Mouse (Mus musculus) CH12.LX (cell line): ENCODE results near the gene Gm18596. TPM values are rescaled to one million over a fixed set of nuclear protein-coding genes. Genes with fewer than 3 reads are reported as not detected.

Source experiments
- DNase-seq: peaks from one replicate; pipeline ENCODE4 v3.0.0-alpha.2; 2013; ENCODE audit errors: extremely low read depth
- H3K27ac ChIP-seq: 2 replicates; pipeline ENCODE4 v1.5.1; 2012; ENCODE audit warnings: low read depth, mild to moderate bottlenecking, control low read depth, moderate library complexity; ENCODE audit not compliant: insufficient read depth
- H3K27me3 ChIP-seq: replicated peaks from 2 replicates; pipeline ENCODE3; 2012; ENCODE audit warnings: inconsistent platforms
- H3K36me3 ChIP-seq, 2 experiments: replicated peaks in 1 of 2; 2 replicates each; pipeline versions ENCODE3 to v1.6.1; 2012; ENCODE audit warnings: inconsistent platforms in 1 of 2, low read length in 1 of 2, mild to moderate bottlenecking in 1 of 2, mixed read lengths in 1 of 2, moderate library complexity in 1 of 2; ENCODE audit not compliant: control insufficient read depth in 1 of 2, insufficient read depth in 1 of 2
- H3K4me1 ChIP-seq, 2 experiments: 2 replicates each; pipeline ENCODE4 v1.6.1; 2012; ENCODE audit warnings: inconsistent platforms in 1 of 2, moderate library complexity in 1 of 2; ENCODE audit not compliant: insufficient read depth in 2 of 2, control insufficient read depth in 1 of 2
- H3K4me2 ChIP-seq: 2 replicates; pipeline ENCODE4 v1.6.1; 2012; ENCODE audit warnings: low read depth, mild to moderate bottlenecking, control low read depth; ENCODE audit not compliant: poor library complexity, insufficient read depth, severe bottlenecking
- H3K4me3 ChIP-seq, 3 experiments: fragments of 150-350 bp in 1 of 3; sonication (generic) in 1 of 3; replicated peaks in 1 of 3; 2 replicates each; pipeline versions ENCODE3 to v1.5.1; 2011 to 2012; ENCODE audit warnings: low read depth in 2 of 3, low read length in 2 of 3, mild to moderate bottlenecking in 2 of 3, moderate library complexity in 2 of 3, control low read depth in 1 of 3, improper control_type of control experiment in 1 of 3, inconsistent platforms in 1 of 3, mixed read lengths in 1 of 3; ENCODE audit not compliant: poor library complexity in 1 of 3
- H3K79me2 ChIP-seq: replicated peaks from 2 replicates; pipeline ENCODE4 v1.6.1; 2012; ENCODE audit warnings: mild to moderate bottlenecking, moderate library complexity; ENCODE audit not compliant: control insufficient read depth, poor library complexity, insufficient read depth, severe bottlenecking; ENCODE audit errors: extremely low read depth
- H3K9ac ChIP-seq: 2 replicates; pipeline ENCODE4 v1.6.1; 2012; ENCODE audit warnings: low read depth, mild to moderate bottlenecking, control low read depth, moderate library complexity; ENCODE audit not compliant: insufficient read depth
- H3K9me3 ChIP-seq: replicated peaks from 2 replicates; pipeline ENCODE3; 2012; ENCODE audit warnings: low read length, inconsistent platforms, mixed read lengths
- BHLHE40 ChIP-seq: IDR thresholded peaks from 2 replicates; pipeline ENCODE4 v1.6.1; 2011; ENCODE audit warnings: mild to moderate bottlenecking, low read depth, low read length, improper control_type of control experiment
- CHD2 ChIP-seq: IDR thresholded peaks from 2 replicates; pipeline ENCODE4 v1.6.1; 2011; ENCODE audit warnings: low read length, improper control_type of control experiment
- CTCF ChIP-seq, 2 experiments: IDR thresholded peaks in 1 of 2; conservative IDR thresholded peaks in 1 of 2; 2 replicates each; pipeline ENCODE4 v1.5.1; 2011 to 2012; ENCODE audit warnings: low read depth in 2 of 2, low read length in 2 of 2, improper control_type of control experiment in 1 of 2, inconsistent platforms in 1 of 2, mild to moderate bottlenecking in 1 of 2, moderate library complexity in 1 of 2
- ELF1 ChIP-seq: IDR thresholded peaks from 2 replicates; pipeline ENCODE4 v1.6.1; 2014; ENCODE audit warnings: low read depth, mild to moderate bottlenecking, inconsistent platforms, low read length, improper control_type of control experiment
- JUN ChIP-seq: IDR thresholded peaks from 2 replicates; pipeline ENCODE4 v1.6.1; 2011; ENCODE audit warnings: low read depth, mild to moderate bottlenecking, low read length, improper control_type of control experiment, moderate library complexity; ENCODE audit not compliant: insufficient read depth
- NRF1 ChIP-seq: IDR thresholded peaks from 2 replicates; pipeline ENCODE4 v1.6.1; 2014; ENCODE audit warnings: low read depth, mild to moderate bottlenecking, inconsistent platforms, low read length, improper control_type of control experiment, moderate library complexity
- RAD21 ChIP-seq: IDR thresholded peaks from 2 replicates; pipeline ENCODE4 v1.6.1; 2011; ENCODE audit warnings: low read depth, mild to moderate bottlenecking, low read length, improper control_type of control experiment, moderate library complexity
- RCOR1 ChIP-seq: conservative IDR thresholded peaks from 2 replicates; pipeline ENCODE4 v1.6.1; 2012; ENCODE audit warnings: low read depth, mild to moderate bottlenecking, inconsistent platforms, low read length, improper control_type of control experiment
- SIN3A ChIP-seq: IDR thresholded peaks from 2 replicates; pipeline ENCODE4 v1.6.1; 2012; ENCODE audit warnings: low read length, improper control_type of control experiment, inconsistent platforms
- SMC3 ChIP-seq: IDR thresholded peaks from 2 replicates; pipeline ENCODE4 v1.6.1; 2011; ENCODE audit warnings: low read depth, low read length, improper control_type of control experiment
- UBTF ChIP-seq: IDR thresholded peaks from 2 replicates; pipeline ENCODE4 v1.6.1; 2012; ENCODE audit warnings: low read depth, mild to moderate bottlenecking, inconsistent platforms, low read length, improper control_type of control experiment, moderate library complexity
- USF1 ChIP-seq: IDR thresholded peaks from 2 replicates; pipeline ENCODE4 v1.6.1; 2014; ENCODE audit warnings: low read depth, mild to moderate bottlenecking, inconsistent platforms, low read length, improper control_type of control experiment
- ZC3H11A ChIP-seq: IDR thresholded peaks from 2 replicates; pipeline ENCODE4 v1.6.1; 2012; ENCODE audit warnings: low read depth, mild to moderate bottlenecking, inconsistent platforms, low read length, improper control_type of control experiment
- ZMIZ1 ChIP-seq: IDR thresholded peaks from 2 replicates; pipeline ENCODE4 v1.6.1; 2012; ENCODE audit warnings: low read depth, mild to moderate bottlenecking, inconsistent platforms, low read length, improper control_type of control experiment
- dilution Hi-C: fragments of 300-500 bp; cut with MboI; formaldehyde crosslinking; loops from 2 replicates; pipeline ENCODE4 v1.14.3; 2020; ENCODE audit warnings: low sequenced_read_pairs; ENCODE audit not compliant: extremely low pct_unique_long_range_greater_than_20kb, extremely low pct_ligation_motif_present
- in situ Hi-C: fragments of 300-500 bp; cut with MboI; formaldehyde crosslinking; loops from 3 replicates; pipeline ENCODE4 v1.14.3; 2019; ENCODE audit warnings: low sequenced_read_pairs, low pct_ligation_motif_present, low pct_unique_long_range_greater_than_20kb, mixed read lengths
- polyA plus RNA-seq: library from polyadenylated mRNA; unstranded; fragments of >175 nt; gene quantifications from 2 replicates; pipeline ENCODE4 v1.2.1, GENCODE M21; 2012; ENCODE audit warnings: low read depth; ENCODE audit not compliant: insufficient read length
- total RNA-seq, 2 experiments: library from RNA; depleted of rRNA; stranded (reverse); fragments of 300-350 nt in 1 of 2; fragments of >200 nt in 1 of 2; gene quantifications; 2 replicates each; pipeline ENCODE4 v1.2.3; 2012 to 2014

Gene Gm18596
- total and polyA plus RNA-seq, 3 experiments = not detected

- dilution Hi-C loops (no loop called here), in situ Hi-C loops (no loop called here)
- no peak overlapping the region for H3K4me2 ChIP-seq
- H3K27ac ChIP-seq = no peak overlapping the region
- no peaks in the 10 kb centered on the region for H3K36me3 ChIP-seq
- TF ChIP-seq CTCF (conservative IDR thresholded peaks at IDR 0.05 in 1 of 2, IDR thresholded peaks at IDR 0.05 in 1 of 2; ENCODE audit: low read depth in 2 of 2, low read length in 2 of 2) (peak in 1 of 2 experiments; percentile 35; a peak in 2 of 4 replicates), SMC3 (0 out of 2 replicates have a peak, but pooled peaks have one; percentile 8), SIN3A (no peak)
- no peak for DNase-seq
- peaks cover 22% of the 10 kb centered on the region for H3K9me3 ChIP-seq
- H3K9ac ChIP-seq = no peak overlapping the region
- H3K4me1 ChIP-seq = no peaks in the 10 kb centered on the region
- H3K4me3 ChIP-seq = no peak overlapping the region
- H3K79me2 ChIP-seq = no peaks in the 10 kb centered on the region
- peaks cover 63% of the 10 kb centered on the region for H3K27me3 ChIP-seq
These were observed 32.6 kb downstream of the Gm18596 start for GRCm38 (mm10) chr10:77709831-77710230.

- in situ Hi-C loops (no loop called here), dilution Hi-C loops (no loop called here)
- Histone ChIP-seq H3K4me3 (no peak within 1 kb of the TSS), H3K4me1 (no peaks in the 10 kb centered on the region), H3K27ac (no peak within 1 kb of the TSS), H3K36me3 (no peaks in the 10 kb centered on the region), H3K79me2 (no peaks in the 10 kb centered on the region), H3K4me2 (no peak within 1 kb of the TSS), H3K27me3 (peaks cover 74% of the 10 kb centered on the region), H3K9me3 (peaks cover 34% of the 10 kb centered on the region), H3K9ac (no peak within 1 kb of the TSS)
- no peak for DNase-seq
- TF ChIP-seq BHLHE40 (no peak), UBTF (no peak), RAD21 (no peak)
These were observed 36.1 kb downstream of the Gm18596 start, which contains the start of gene Gm10272 for GRCm38 (mm10) chr10:77706326-77706725. TSS of gene Gm10272 (plus strand) at chr10:77706626.

- no peak for DNase-seq
- Histone ChIP-seq H3K4me2 (no peak within 1 kb of the TSS), H3K4me1 (no peaks in the 10 kb centered on the region), H3K9ac (no peak within 1 kb of the TSS), H3K4me3 (no peak within 1 kb of the TSS), H3K27me3 (peaks cover 74% of the 10 kb centered on the region), H3K36me3 (no peaks in the 10 kb centered on the region), H3K9me3 (peaks cover 17% of the 10 kb centered on the region), H3K79me2 (no peaks in the 10 kb centered on the region)
- dilution Hi-C loops = no loop called here
- in situ Hi-C loops = no loop called here
- TF ChIP-seq NRF1 (no peak), JUN (no peak), USF1 (no peak), BHLHE40 (no peak), CHD2 (no peak), ELF1 (no peak), RCOR1 (no peak), ZMIZ1 (no peak), ZC3H11A (no peak), RAD21 (no peak), CTCF (conservative IDR thresholded peaks at IDR 0.05 in 1 of 2, IDR thresholded peaks at IDR 0.05 in 1 of 2; ENCODE audit: low read depth in 2 of 2, low read length in 2 of 2) (no peak)
- TF ChIP-seq, all 38 proteins: peak for 0
- H3K27ac ChIP-seq = no peak within 1 kb of the TSS
These were observed 45.3 kb downstream of the Gm18596 start, which contains the start of gene Gm9508 for GRCm38 (mm10) chr10:77697133-77697532. TSS of gene Gm9508 (minus strand) at chr10:77697233.

Other genes starting within 250 kb of the Gm18596 start
Only the 20 nearest of the 32 such genes appear.
- gene Tspear, start 56.1 kb downstream of the Gm18596 start, total RNA-seq (2012; rRNA removed) = 0.17 and 0.42 TPM in 2 replicates
- gene Tspear, start 56.1 kb downstream of the Gm18596 start, total RNA-seq (2014; rRNA removed) = 0.09 TPM in 1 of 2 replicates, not detected in the other
- 0.11 TPM in 1 of 2 replicates, not detected in the other for gene Tspear, start 56.1 kb downstream of the Gm18596 start, polyA plus RNA-seq
- gene Gm19402, start 51.9 kb downstream of the Gm18596 start, total RNA-seq (2012; rRNA removed) = not detected in 2 replicates
- not detected in 2 replicates for gene Gm19402, start 51.9 kb downstream of the Gm18596 start, total RNA-seq (2014; rRNA removed)
- not detected in 2 replicates for gene Gm19402, start 51.9 kb downstream of the Gm18596 start, polyA plus RNA-seq
- gene Gm9508, start 45.4 kb downstream of the Gm18596 start, total RNA-seq (2012; rRNA removed) = not detected in 2 replicates
- not detected in 2 replicates for gene Gm9508, start 45.4 kb downstream of the Gm18596 start, total RNA-seq (2014; rRNA removed)
- gene Gm9508, start 45.4 kb downstream of the Gm18596 start, polyA plus RNA-seq = not detected in 2 replicates
- gene Gm10272, start 36.0 kb downstream of the Gm18596 start, total RNA-seq (2012; rRNA removed) = not detected in 2 replicates
- not detected in 2 replicates for gene Gm10272, start 36.0 kb downstream of the Gm18596 start, total RNA-seq (2014; rRNA removed)
- gene Gm10272, start 36.0 kb downstream of the Gm18596 start, polyA plus RNA-seq = not detected in 2 replicates
- gene Gm10024, start 31.2 kb downstream of the Gm18596 start, total RNA-seq (2012; rRNA removed) = not detected in 2 replicates
- not detected in 2 replicates for gene Gm10024, start 31.2 kb downstream of the Gm18596 start, total RNA-seq (2014; rRNA removed)
- gene Gm10024, start 31.2 kb downstream of the Gm18596 start, polyA plus RNA-seq = not detected in 2 replicates
- not detected in 2 replicates for gene Gm10142, start 26.8 kb downstream of the Gm18596 start, total RNA-seq (2012; rRNA removed)
- gene Gm10142, start 26.8 kb downstream of the Gm18596 start, total RNA-seq (2014; rRNA removed) = not detected in 2 replicates
- not detected in 2 replicates for gene Gm10142, start 26.8 kb downstream of the Gm18596 start, polyA plus RNA-seq
- gene Krtap12-1, start 22.0 kb downstream of the Gm18596 start, total RNA-seq (2012; rRNA removed) = not detected in 2 replicates
- not detected in 2 replicates for gene Krtap12-1, start 22.0 kb downstream of the Gm18596 start, total RNA-seq (2014; rRNA removed)
- gene Krtap12-1, start 22.0 kb downstream of the Gm18596 start, polyA plus RNA-seq = not detected in 2 replicates
- not detected in 2 replicates for gene Gm10100, start 16.2 kb downstream of the Gm18596 start, total RNA-seq (2012; rRNA removed)
- gene Gm10100, start 16.2 kb downstream of the Gm18596 start, total RNA-seq (2014; rRNA removed) = not detected in 2 replicates
- gene Gm10100, start 16.2 kb downstream of the Gm18596 start, polyA plus RNA-seq = not detected in 2 replicates
- not detected in 2 replicates for gene Gm9736, start 8.7 kb upstream of the Gm18596 start, total RNA-seq (2012; rRNA removed)
- not detected in 2 replicates for gene Gm9736, start 8.7 kb upstream of the Gm18596 start, total RNA-seq (2014; rRNA removed)
- not detected in 2 replicates for gene Gm9736, start 8.7 kb upstream of the Gm18596 start, polyA plus RNA-seq
- not detected in 2 replicates for gene Gm3233, start 17.0 kb upstream of the Gm18596 start, total RNA-seq (2012; rRNA removed)
- not detected in 2 replicates for gene Gm3233, start 17.0 kb upstream of the Gm18596 start, total RNA-seq (2014; rRNA removed)
- gene Gm3233, start 17.0 kb upstream of the Gm18596 start, polyA plus RNA-seq = not detected in 2 replicates
- gene Gm3238, start 28.7 kb upstream of the Gm18596 start, total RNA-seq (2012; rRNA removed) = not detected in 2 replicates
- not detected in 2 replicates for gene Gm3238, start 28.7 kb upstream of the Gm18596 start, total RNA-seq (2014; rRNA removed)
- gene Gm3238, start 28.7 kb upstream of the Gm18596 start, polyA plus RNA-seq = not detected in 2 replicates
- not detected in 2 replicates for gene Gm7138, start 34.3 kb upstream of the Gm18596 start, total RNA-seq (2012; rRNA removed)
- gene Gm7138, start 34.3 kb upstream of the Gm18596 start, total RNA-seq (2014; rRNA removed) = not detected in 2 replicates
- not detected in 2 replicates for gene Gm7138, start 34.3 kb upstream of the Gm18596 start, polyA plus RNA-seq
- gene Gm3250, start 39.9 kb upstream of the Gm18596 start, total RNA-seq (2012; rRNA removed) = not detected in 2 replicates
- gene Gm3250, start 39.9 kb upstream of the Gm18596 start, total RNA-seq (2014; rRNA removed) = not detected in 2 replicates
- gene Gm3250, start 39.9 kb upstream of the Gm18596 start, polyA plus RNA-seq = not detected in 2 replicates
- gene Gm7137, start 45.6 kb upstream of the Gm18596 start, total RNA-seq (2012; rRNA removed) = not detected in 2 replicates
- gene Gm7137, start 45.6 kb upstream of the Gm18596 start, total RNA-seq (2014; rRNA removed) = not detected in 2 replicates
- not detected in 2 replicates for gene Gm7137, start 45.6 kb upstream of the Gm18596 start, polyA plus RNA-seq
- not detected in 2 replicates for gene Gm9639, start 52.4 kb upstream of the Gm18596 start, total RNA-seq (2012; rRNA removed)
- gene Gm9639, start 52.4 kb upstream of the Gm18596 start, total RNA-seq (2014; rRNA removed) = not detected in 2 replicates
- gene Gm9639, start 52.4 kb upstream of the Gm18596 start, polyA plus RNA-seq = not detected in 2 replicates
- not detected in 2 replicates for gene Gm19668, start 56.5 kb upstream of the Gm18596 start, total RNA-seq (2012; rRNA removed)
- not detected in 2 replicates for gene Gm19668, start 56.5 kb upstream of the Gm18596 start, total RNA-seq (2014; rRNA removed)
- gene Gm19668, start 56.5 kb upstream of the Gm18596 start, polyA plus RNA-seq = not detected in 2 replicates
- not detected in 2 replicates for gene Gm9507, start 69.2 kb upstream of the Gm18596 start, total RNA-seq (2012; rRNA removed)
- gene Gm9507, start 69.2 kb upstream of the Gm18596 start, total RNA-seq (2014; rRNA removed) = not detected in 2 replicates
- not detected in 2 replicates for gene Gm9507, start 69.2 kb upstream of the Gm18596 start, polyA plus RNA-seq
- not detected in 2 replicates for gene Gm2696, start 72.0 kb upstream of the Gm18596 start, total RNA-seq (2012; rRNA removed)
- not detected in 2 replicates for gene Gm2696, start 72.0 kb upstream of the Gm18596 start, total RNA-seq (2014; rRNA removed)
- not detected in 2 replicates for gene Gm2696, start 72.0 kb upstream of the Gm18596 start, polyA plus RNA-seq
- not detected in 2 replicates for gene Krtap10-4, start 84.5 kb upstream of the Gm18596 start, total RNA-seq (2012; rRNA removed)
- gene Krtap10-4, start 84.5 kb upstream of the Gm18596 start, total RNA-seq (2014; rRNA removed) = not detected in 2 replicates
- not detected in 2 replicates for gene Krtap10-4, start 84.5 kb upstream of the Gm18596 start, polyA plus RNA-seq
- gene Krtap10-10, start 93.3 kb upstream of the Gm18596 start, total RNA-seq (2012; rRNA removed) = not detected in 2 replicates
- not detected in 2 replicates for gene Krtap10-10, start 93.3 kb upstream of the Gm18596 start, total RNA-seq (2014; rRNA removed)
- not detected in 2 replicates for gene Krtap10-10, start 93.3 kb upstream of the Gm18596 start, polyA plus RNA-seq